Mouse (Mus musculus): ENCODE measurements at regions not wholly inside any gene's neighbourhood (a gene's known extent, or its start where the extent isn't known, plus 50 kb on each side); places are given as distances from the start of the nearest gene placed in this dataset.

- dilution Hi-C loops (cut with MboI; ENCODE audit: extremely low pct_ligation_motif_present, extremely low pct_unique_long_range_greater_than_20kb, low sequenced_read_pairs) = no loop called here
- no peaks in the 10 kb centered on the region for H3K36me3 ChIP-seq (replicated peaks in 1 of 2; ENCODE audit: control insufficient read depth in 1 of 2, insufficient read depth in 1 of 2, low read length in 1 of 2)
- H3K4me3 ChIP-seq (replicated peaks in 1 of 3; ENCODE audit: low read depth in 2 of 3, low read length in 2 of 3, poor library complexity in 1 of 3) = no peak overlapping the region
- in situ Hi-C loops (cut with MboI; ENCODE audit: low pct_ligation_motif_present, low pct_unique_long_range_greater_than_20kb, low sequenced_read_pairs) = no loop called here
- no peak overlapping the region for H3K27ac ChIP-seq (ENCODE audit: insufficient read depth, low read depth)
- TF ChIP-seq ZC3H11A (IDR thresholded peaks at IDR 0.05; ENCODE audit: low read depth, low read length) (no peak), TBP (conservative IDR thresholded peaks at IDR 0.05; ENCODE audit: low read depth, low read length) (no peak)
- no peak overlapping the region for H3K4me2 ChIP-seq (ENCODE audit: insufficient read depth, low read depth, poor library complexity, severe bottlenecking)
- H3K79me2 ChIP-seq (replicated peaks; ENCODE audit: control insufficient read depth, extremely low read depth, insufficient read depth, poor library complexity, severe bottlenecking) = no peaks in the 10 kb centered on the region
- no peak overlapping the region for H3K9ac ChIP-seq (ENCODE audit: insufficient read depth, low read depth)
- H3K9me3 ChIP-seq (replicated peaks; ENCODE audit: low read length) = peaks cover 32% of the 10 kb centered on the region
- H3K4me1 ChIP-seq (ENCODE audit: control insufficient read depth in 1 of 2, insufficient read depth in 2 of 2) = no peaks in the 10 kb centered on the region
- DNase-seq (ENCODE audit: extremely low read depth) = no peak
- no peaks in the 10 kb centered on the region for H3K27me3 ChIP-seq (replicated peaks)
Observed at GRCm38 (mm10) chr2:116424131-116424530, 358.5 kb upstream of the Meis2 start.

- dilution Hi-C loops (cut with MboI; ENCODE audit: extremely low pct_ligation_motif_present, extremely low pct_unique_long_range_greater_than_20kb, low sequenced_read_pairs) = no loop called here
- no peak overlapping the region for H3K4me2 ChIP-seq (ENCODE audit: insufficient read depth, low read depth, poor library complexity, severe bottlenecking)
- TF ChIP-seq ZKSCAN1 (IDR thresholded peaks at IDR 0.05; ENCODE audit: borderline replicate concordance, low read depth, low read length) (no peak), E2F4 (IDR thresholded peaks at IDR 0.05; ENCODE audit: insufficient replicate concordance, low read depth, low read length) (no peak), HCFC1 (IDR thresholded peaks at IDR 0.05; ENCODE audit: low read depth, low read length) (no peak), MEF2A (IDR thresholded peaks at IDR 0.05; ENCODE audit: borderline replicate concordance, low read depth, low read length) (no peak), MAZ (IDR thresholded peaks at IDR 0.05; ENCODE audit: low read depth, low read length) (no peak), USF2 (conservative IDR thresholded peaks at IDR 0.05; ENCODE audit: low read depth, low read length) (no peak), POLR2A (IDR thresholded peaks at IDR 0.05; ENCODE audit: low read depth, low read length) (no peak), MXI1 (IDR thresholded peaks at IDR 0.05; ENCODE audit: low read depth, low read length) (no peak), USF1 (IDR thresholded peaks at IDR 0.05; ENCODE audit: low read depth, low read length) (no peak), PAX5 (IDR thresholded peaks at IDR 0.05; ENCODE audit: low read length) (no peak), KAT2A (IDR thresholded peaks at IDR 0.05; ENCODE audit: insufficient replicate concordance, low read length) (no peak), CTCF (conservative IDR thresholded peaks at IDR 0.05 in 1 of 2, IDR thresholded peaks at IDR 0.05 in 1 of 2; ENCODE audit: low read depth in 2 of 2, low read length in 2 of 2) (no peak), ETS1 (conservative IDR thresholded peaks at IDR 0.05; ENCODE audit: low read depth, low read length) (no peak)
- in situ Hi-C loops (cut with MboI; ENCODE audit: low pct_ligation_motif_present, low pct_unique_long_range_greater_than_20kb, low sequenced_read_pairs) = no loop called here
- peaks cover 39% of the 10 kb centered on the region for H3K9me3 ChIP-seq (replicated peaks; ENCODE audit: low read length)
- H3K27me3 ChIP-seq (replicated peaks) = no peaks in the 10 kb centered on the region
- no peaks in the 10 kb centered on the region for H3K79me2 ChIP-seq (replicated peaks; ENCODE audit: control insufficient read depth, extremely low read depth, insufficient read depth, poor library complexity, severe bottlenecking)
- no peaks in the 10 kb centered on the region for H3K36me3 ChIP-seq (replicated peaks in 1 of 2; ENCODE audit: control insufficient read depth in 1 of 2, insufficient read depth in 1 of 2, low read length in 1 of 2)
- H3K4me3 ChIP-seq (replicated peaks in 1 of 3; ENCODE audit: low read depth in 2 of 3, low read length in 2 of 3, poor library complexity in 1 of 3) = no peak overlapping the region
- no peaks in the 10 kb centered on the region for H3K4me1 ChIP-seq (ENCODE audit: control insufficient read depth in 1 of 2, insufficient read depth in 2 of 2)
- no peak for DNase-seq (ENCODE audit: extremely low read depth)
- no peak overlapping the region for H3K27ac ChIP-seq (ENCODE audit: insufficient read depth, low read depth)
- H3K9ac ChIP-seq (ENCODE audit: insufficient read depth, low read depth) = no peak overlapping the region
Observed at GRCm38 (mm10) chr2:116417428-116418195, 352.0 kb upstream of the Meis2 start.
